Mouse (Mus musculus): Measurements from ENCODE around the gene Harbi1.

GRCm38 (mm10) chr2:91711256-91711925 is 739 bp downstream of the Harbi1 start:
- TF ChIP-seq CTCF (IDR thresholded peaks at IDR 0.05; ENCODE audit: borderline replicate concordance, insufficient read depth, low read depth, low read length) (no peak), POLR2A (IDR thresholded peaks at IDR 0.05; ENCODE audit: borderline replicate concordance, insufficient read depth, low read length) (no peak)

Data from cerebellum, adult 2 months (tissue).